Mouse (Mus musculus) liver, adult (tissue): ENCODE results near the gene Ttc39a.

ENCODE experiments used
- GATA4 ChIP-seq: IDR thresholded peaks from 2 replicates; pipeline ENCODE4 v1.6.1; 2014; ENCODE audit warnings: mild to moderate bottlenecking, low read length; ENCODE audit not compliant: insufficient replicate concordance

Gene Ttc39a

GRCm38 (mm10) chr4:109417998-109418397 lies 11.6 kb downstream of the Ttc39a start:
- no peak for TF ChIP-seq GATA4

- no peak for TF ChIP-seq GATA4
Measured at GRCm38 (mm10) chr4:109419017-109419416, 12.6 kb downstream of the Ttc39a start.

GRCm38 (mm10) chr4:109419563-109419962 lies 13.1 kb downstream of the Ttc39a start:
- TF ChIP-seq GATA4 = no peak; the same call in 1 of the 2 replicates

GRCm38 (mm10) chr4:109420138-109420795 lies 13.8 kb downstream of the Ttc39a start:
- TF ChIP-seq GATA4 = no peak

GRCm38 (mm10) chr4:109421608-109422007 lies 15.2 kb downstream of the Ttc39a start:
- no peak for TF ChIP-seq GATA4

- TF ChIP-seq GATA4 = no peak
Measured at GRCm38 (mm10) chr4:109422436-109422835, 16.0 kb downstream of the Ttc39a start.

GRCm38 (mm10) chr4:109423438-109423837 lies 17.0 kb downstream of the Ttc39a start:
- TF ChIP-seq GATA4 = no peak

GRCm38 (mm10) chr4:109427058-109427457 lies 20.6 kb downstream of the Ttc39a start:
- no peak for TF ChIP-seq GATA4

GRCm38 (mm10) chr4:109430250-109430649 lies 23.8 kb downstream of the Ttc39a start:
- TF ChIP-seq GATA4 = no peak

- no peak for TF ChIP-seq GATA4
Measured at GRCm38 (mm10) chr4:109430854-109431253, 24.4 kb downstream of the Ttc39a start.

- peak; percentile 58; the same call in 1 of the 2 replicates for TF ChIP-seq GATA4
Measured at GRCm38 (mm10) chr4:109432668-109433375, 26.4 kb downstream of the Ttc39a start.

GRCm38 (mm10) chr4:109433641-109434040 lies 27.2 kb downstream of the Ttc39a start:
- no peak for TF ChIP-seq GATA4

GRCm38 (mm10) chr4:109434256-109434655 lies 27.8 kb downstream of the Ttc39a start:
- no peak for TF ChIP-seq GATA4

- no peak for TF ChIP-seq GATA4
Measured at GRCm38 (mm10) chr4:109437913-109438878, 31.8 kb downstream of the Ttc39a start.

GRCm38 (mm10) chr4:109439101-109439500 lies 32.7 kb downstream of the Ttc39a start:
- no peak for TF ChIP-seq GATA4
